Mouse (Mus musculus) heart, embryonic 15.5 days (tissue): ENCODE measurements around the gene Nemp2. TPM values are rescaled to one million over a fixed set of nuclear protein-coding genes. Genes with fewer than 3 reads are reported as not detected.

Experiments
- ATAC-seq: fragments of 200-750 bp; cut with Nextera tagmentation; replicated peaks from 2 replicates; pipeline ENCODE4 v1.8.0; 2017; ENCODE audit warnings: low read depth, moderate TSS enrichment; ENCODE audit not compliant: insufficient number of reproducible peaks, insufficient read depth, low FRiP score
- H3K27ac ChIP-seq: fragments of 300-500 bp; sonication (generic); 2 replicates; pipeline ENCODE4 v1.5.1; 2015; ENCODE audit warnings: mild to moderate bottlenecking, inconsistent platforms
- H3K27me3 ChIP-seq: fragments of 300-500 bp; sonication (generic); 2 replicates; pipeline ENCODE4 v1.6.1; 2015; ENCODE audit warnings: inconsistent platforms
- H3K36me3 ChIP-seq: fragments of 300-500 bp; sonication (generic); 2 replicates; pipeline ENCODE4 v1.6.1; 2015; ENCODE audit warnings: mild to moderate bottlenecking, inconsistent platforms
- H3K4me1 ChIP-seq: fragments of 300-500 bp; sonication (generic); replicated peaks from 2 replicates; pipeline ENCODE4 v1.6.1; 2015; ENCODE audit warnings: inconsistent platforms
- H3K4me2 ChIP-seq: fragments of 300-500 bp; sonication (generic); 2 replicates; pipeline ENCODE4 v1.6.1; 2015; ENCODE audit warnings: inconsistent platforms, mild to moderate bottlenecking, moderate library complexity
- H3K4me3 ChIP-seq: fragments of 300-500 bp; sonication (generic); 2 replicates; pipeline ENCODE4 v1.5.1; 2015; ENCODE audit warnings: mild to moderate bottlenecking, inconsistent platforms
- H3K9ac ChIP-seq: fragments of 300-500 bp; sonication (generic); 2 replicates; pipeline ENCODE4 v1.6.1; 2015; ENCODE audit warnings: mild to moderate bottlenecking, inconsistent platforms
- H3K9me3 ChIP-seq: fragments of 300-500 bp; sonication (generic); replicated peaks from 2 replicates; pipeline ENCODE4 v1.6.1; 2016; ENCODE audit warnings: inconsistent platforms
- WGBS: fragments of 180-500 bp; shearing (Covaris S2); methylation state at CpG from one replicate; pipeline ENCODE4 v1.1.7; 2015; ENCODE audit warnings: mixed read lengths; 5-methylcytosine and 5-hydroxymethylcytosine counted together
- polyA plus RNA-seq: library from polyadenylated mRNA; unstranded; fragments of >200 nt; fragmentation: Nextera tagmentation; extraction: Ambion mirVana; gene quantifications from 2 replicates; pipeline ENCODE4 v1.2.1, GENCODE M21; 2015

Nemp2 gene
- polyA plus RNA-seq, 1 experiment from 2014 or later: 4.4 TPM

- Histone ChIP-seq H3K27ac (peak overlapping the region; percentile 76), H3K36me3 (no peaks in the 10 kb centered on the region), H3K9ac (peak overlapping the region; percentile 67), H3K4me3 (peak overlapping the region; percentile 70), H3K4me1 (peaks cover 7% of the 10 kb centered on the region), H3K4me2 (peak overlapping the region; percentile 60), H3K27me3 (no peaks in the 10 kb centered on the region), H3K9me3 (no peaks in the 10 kb centered on the region)
- WGBS: 3% methylated on average over 6 of the region's 6 CpGs
- ATAC-seq: peak; percentile 54; the same call in 1 of the 2 replicates
Observed at GRCm38 (mm10) chr1:52630937-52631299, 415 bp downstream of the Nemp2 start.

DNA sequence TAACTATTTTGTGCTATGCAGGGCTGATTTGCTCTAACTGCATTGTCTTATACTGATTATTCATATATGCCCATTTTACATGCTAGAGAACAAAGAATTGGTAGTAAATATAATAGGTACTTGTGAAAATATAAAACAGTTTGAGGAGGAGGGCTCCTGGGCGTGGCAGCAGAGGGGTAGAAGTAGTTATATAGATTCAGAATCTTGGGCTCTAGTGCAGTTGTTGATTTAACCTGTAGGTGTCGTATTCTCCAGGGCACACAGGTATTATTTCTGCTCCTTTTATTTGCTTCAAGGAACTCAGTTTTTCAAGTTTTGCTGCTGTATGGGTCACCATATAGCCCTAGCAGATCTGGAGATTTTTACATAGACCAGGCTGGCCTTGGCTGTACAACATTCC lies 1.1 kb downstream of the Nemp2 start:
- Histone ChIP-seq H3K9me3 (no peaks in the 10 kb centered on the region), H3K27me3 (no peaks in the 10 kb centered on the region), H3K9ac (no peak overlapping the region), H3K4me1 (peaks cover 7% of the 10 kb centered on the region), H3K4me3 (peak overlapping the region; percentile 70), H3K36me3 (no peaks in the 10 kb centered on the region; the same call in 1 of the 2 replicates), H3K27ac (no peak overlapping the region), H3K4me2 (peak overlapping the region; percentile 60)
- WGBS: 79% methylated on average over 2 of the region's 2 CpGs
- ATAC-seq: no peak

GRCm38 (mm10) chr1:52634251-52634650 lies 3.7 kb downstream of the Nemp2 start:
- no peak for ATAC-seq
- Histone ChIP-seq H3K27me3 (no peaks in the 10 kb centered on the region), H3K4me1 (peaks cover 7% of the 10 kb centered on the region), H3K9ac (no peak overlapping the region), H3K4me3 (no peak overlapping the region), H3K27ac (no peak overlapping the region), H3K36me3 (peaks cover 7% of the 10 kb centered on the region), H3K4me2 (no peak overlapping the region), H3K9me3 (no peaks in the 10 kb centered on the region)
- 83% methylated on average over 6 of the region's 6 CpGs for WGBS

- Histone ChIP-seq H3K4me3 (no peak overlapping the region), H3K36me3 (peaks cover 7% of the 10 kb centered on the region), H3K27ac (no peak overlapping the region), H3K4me1 (peaks cover 7% of the 10 kb centered on the region; the same call in 1 of the 2 replicates), H3K9me3 (no peaks in the 10 kb centered on the region), H3K27me3 (no peaks in the 10 kb centered on the region), H3K4me2 (no peak overlapping the region), H3K9ac (no peak overlapping the region)
- WGBS: 84% methylated on average over 3 of the region's 3 CpGs
- ATAC-seq: no peak
Observed at GRCm38 (mm10) chr1:52635932-52636331, 5.4 kb downstream of the Nemp2 start.

DNA sequence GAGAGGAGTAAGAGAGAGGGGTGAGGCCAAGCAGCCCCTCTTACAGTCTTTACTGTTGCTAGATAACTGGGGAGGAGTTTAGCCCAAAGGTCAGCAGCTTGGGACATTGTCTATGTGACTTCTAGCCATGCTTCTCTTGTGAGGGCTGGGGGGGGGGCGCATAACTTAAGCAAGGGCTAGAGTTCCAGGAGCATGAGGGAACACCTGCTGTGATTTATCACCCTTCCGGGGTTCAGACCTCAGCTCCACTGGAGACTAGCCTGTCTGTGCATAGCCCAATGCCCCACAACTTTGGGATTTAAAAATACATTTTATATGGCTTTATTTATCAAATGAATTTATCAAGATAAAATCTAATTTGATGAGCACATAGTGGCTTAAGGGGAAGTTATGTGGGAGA lies 7.6 kb downstream of the Nemp2 start:
- Histone ChIP-seq H3K27me3 (no peaks in the 10 kb centered on the region), H3K27ac (no peak overlapping the region), H3K36me3 (peaks cover 7% of the 10 kb centered on the region), H3K4me1 (no peaks in the 10 kb centered on the region), H3K9ac (no peak overlapping the region), H3K4me3 (no peak overlapping the region), H3K4me2 (no peak overlapping the region), H3K9me3 (no peaks in the 10 kb centered on the region)
- 90% methylated on average over 2 of the region's 2 CpGs for WGBS
- ATAC-seq: no peak

GRCm38 (mm10) chr1:52639090-52639489 lies 8.6 kb downstream of the Nemp2 start:
- Histone ChIP-seq H3K4me1 (no peaks in the 10 kb centered on the region), H3K9me3 (no peaks in the 10 kb centered on the region), H3K36me3 (peaks cover 7% of the 10 kb centered on the region), H3K27ac (no peak overlapping the region), H3K4me2 (no peak overlapping the region), H3K4me3 (no peak overlapping the region), H3K9ac (no peak overlapping the region), H3K27me3 (no peaks in the 10 kb centered on the region)
- no peak for ATAC-seq
- WGBS: 84% methylated on average over 7 of the region's 7 CpGs

DNA sequence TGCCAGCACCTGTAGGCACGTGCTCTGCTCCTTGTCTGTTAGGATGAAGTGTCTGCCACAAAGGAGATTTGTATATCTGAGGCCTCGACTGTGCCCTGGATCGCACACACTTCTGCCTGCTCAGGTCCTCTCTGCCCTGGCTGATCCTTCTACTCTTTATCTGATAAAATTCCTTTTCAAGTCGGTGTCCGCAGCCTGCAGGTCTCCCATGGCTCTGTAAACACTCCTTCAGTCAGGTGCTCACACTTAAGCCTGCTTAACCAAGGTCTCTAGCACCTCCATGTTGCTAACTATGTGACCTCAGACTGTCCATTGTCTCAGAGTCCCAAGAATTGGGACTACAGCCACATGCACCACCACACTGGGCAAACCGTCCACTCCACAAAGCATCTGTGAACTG lies 9.8 kb downstream of the Nemp2 start:
- 50% methylated on average over 6 of the region's 6 CpGs for WGBS
- Histone ChIP-seq H3K27me3 (no peaks in the 10 kb centered on the region), H3K9me3 (no peaks in the 10 kb centered on the region), H3K27ac (no peak overlapping the region), H3K4me1 (no peaks in the 10 kb centered on the region), H3K36me3 (peaks cover 7% of the 10 kb centered on the region), H3K9ac (no peak overlapping the region), H3K4me2 (no peak overlapping the region), H3K4me3 (no peak overlapping the region)
- ATAC-seq: no peak

DNA sequence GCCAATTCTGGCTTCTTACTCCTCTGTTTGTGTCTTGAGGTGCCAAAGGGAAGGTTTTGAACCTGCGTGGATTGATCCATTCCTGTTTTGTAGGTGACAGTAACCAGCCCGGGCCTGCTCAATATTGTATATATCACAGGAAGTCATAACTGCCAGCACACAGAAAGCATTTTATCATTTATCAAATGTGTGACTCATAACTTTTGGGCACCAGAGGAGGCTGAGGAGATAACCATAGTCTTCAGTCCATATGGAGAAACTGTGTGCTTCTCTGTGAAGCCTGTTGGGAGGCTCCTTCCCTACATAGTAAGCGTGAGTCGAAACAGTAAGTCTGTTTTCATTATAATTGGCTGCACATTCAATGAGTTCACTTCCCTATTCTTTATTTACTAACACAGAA lies 10.2 kb downstream of the Nemp2 start:
- Histone ChIP-seq H3K4me1 (no peaks in the 10 kb centered on the region), H3K36me3 (peaks cover 7% of the 10 kb centered on the region), H3K27ac (no peak overlapping the region), H3K9ac (no peak overlapping the region), H3K9me3 (no peaks in the 10 kb centered on the region), H3K4me3 (no peak overlapping the region), H3K4me2 (no peak overlapping the region), H3K27me3 (no peaks in the 10 kb centered on the region)
- 76% methylated on average over 4 of the region's 4 CpGs for WGBS
- no peak for ATAC-seq

DNA sequence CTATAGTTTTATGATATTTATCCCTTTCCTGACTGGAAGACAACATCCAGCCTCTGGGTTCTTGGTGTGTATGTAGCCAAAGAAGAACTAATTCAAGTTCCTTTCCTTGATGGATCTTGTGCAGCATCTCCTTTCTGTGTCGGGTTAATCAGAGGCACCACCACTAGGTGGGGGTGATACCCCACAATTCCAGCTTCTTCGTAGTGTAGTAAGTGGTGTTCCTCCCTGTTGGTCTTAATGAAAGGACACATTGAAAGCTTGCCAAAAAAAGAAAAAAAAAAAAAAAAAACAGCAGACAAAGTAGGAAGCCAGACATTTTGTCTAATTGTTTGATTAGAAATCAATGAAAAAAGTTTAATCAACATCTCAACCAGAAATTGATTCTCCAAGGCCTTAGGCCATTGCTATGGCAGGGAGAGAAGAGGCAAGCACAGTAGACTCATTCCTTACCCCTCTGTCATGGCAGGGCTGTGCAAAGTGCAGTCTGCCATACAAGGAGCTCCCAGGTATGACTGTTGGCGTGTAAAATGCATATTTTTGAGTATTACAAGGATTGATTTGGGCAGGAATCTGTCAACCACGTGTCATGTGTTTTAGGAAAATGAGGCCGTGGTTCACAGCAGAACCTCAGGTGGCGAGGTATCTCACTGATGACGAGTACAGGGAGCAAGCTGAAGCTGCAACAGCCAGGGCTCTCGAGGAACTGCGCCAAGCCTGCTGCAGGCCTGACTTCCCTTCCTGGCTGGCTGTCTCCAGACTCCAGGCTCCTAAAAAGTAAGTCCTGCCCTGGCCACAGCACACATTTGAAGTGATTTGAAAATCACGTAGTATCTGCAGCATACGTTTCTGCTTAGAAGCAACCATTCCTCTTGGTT lies 17.9 kb downstream of the Nemp2 start:
- Histone ChIP-seq H3K4me2 (no peak overlapping the region), H3K27me3 (no peaks in the 10 kb centered on the region), H3K36me3 (0 out of 2 replicates have a peak, but pooled peaks cover 8% of the 10 kb centered on the region), H3K9ac (no peak overlapping the region), H3K9me3 (no peaks in the 10 kb centered on the region), H3K4me1 (peaks cover 12% of the 10 kb centered on the region), H3K27ac (no peak overlapping the region), H3K4me3 (no peak overlapping the region)
- no peak for ATAC-seq
- WGBS: 69% methylated on average over 11 of the region's 11 CpGs

DNA sequence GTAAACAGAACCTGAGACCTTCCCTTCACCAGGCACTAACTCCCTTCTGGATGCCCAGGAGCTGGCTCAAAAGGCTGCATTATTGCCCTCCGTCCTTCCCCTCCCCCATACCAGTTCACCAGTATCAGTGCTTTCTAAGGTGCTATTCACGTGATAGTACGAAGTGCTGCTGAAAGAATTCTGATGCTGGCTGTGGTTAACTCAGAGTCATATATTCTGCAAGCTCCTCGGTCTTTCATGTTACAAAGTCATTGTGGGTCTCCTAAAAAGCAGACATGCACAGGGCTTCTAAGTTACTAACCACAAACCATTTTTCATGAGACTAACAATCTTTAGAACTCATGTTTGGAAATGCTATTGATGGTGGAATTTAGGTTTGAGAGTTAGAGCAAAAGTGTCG lies 19.6 kb downstream of the Nemp2 start:
- Histone ChIP-seq H3K36me3 (0 out of 2 replicates have a peak, but pooled peaks cover 8% of the 10 kb centered on the region), H3K4me2 (no peak overlapping the region), H3K4me1 (peaks cover 12% of the 10 kb centered on the region), H3K4me3 (no peak overlapping the region), H3K9me3 (no peaks in the 10 kb centered on the region), H3K9ac (no peak overlapping the region), H3K27ac (no peak overlapping the region), H3K27me3 (no peaks in the 10 kb centered on the region)
- 64% methylated on average over 5 of the region's 5 CpGs for WGBS
- ATAC-seq: no peak

- peak; percentile 31; the same call in 1 of the 2 replicates for ATAC-seq
- Histone ChIP-seq H3K9me3 (no peaks in the 10 kb centered on the region), H3K27me3 (no peaks in the 10 kb centered on the region), H3K9ac (no peak overlapping the region), H3K4me2 (no peak overlapping the region), H3K4me3 (no peak overlapping the region), H3K27ac (0 out of 2 replicates have a peak overlapping the region, but pooled peaks have one; percentile 3), H3K36me3 (0 out of 2 replicates have a peak, but pooled peaks cover 8% of the 10 kb centered on the region), H3K4me1 (peaks cover 12% of the 10 kb centered on the region)
- WGBS: 37% methylated on average over 3 of the region's 3 CpGs
Observed at GRCm38 (mm10) chr1:52652601-52653253, 22.2 kb downstream of the Nemp2 start.
